Mouse (Mus musculus): ENCODE results near the gene Colgalt1.

The Colgalt1 gene

DNA sequence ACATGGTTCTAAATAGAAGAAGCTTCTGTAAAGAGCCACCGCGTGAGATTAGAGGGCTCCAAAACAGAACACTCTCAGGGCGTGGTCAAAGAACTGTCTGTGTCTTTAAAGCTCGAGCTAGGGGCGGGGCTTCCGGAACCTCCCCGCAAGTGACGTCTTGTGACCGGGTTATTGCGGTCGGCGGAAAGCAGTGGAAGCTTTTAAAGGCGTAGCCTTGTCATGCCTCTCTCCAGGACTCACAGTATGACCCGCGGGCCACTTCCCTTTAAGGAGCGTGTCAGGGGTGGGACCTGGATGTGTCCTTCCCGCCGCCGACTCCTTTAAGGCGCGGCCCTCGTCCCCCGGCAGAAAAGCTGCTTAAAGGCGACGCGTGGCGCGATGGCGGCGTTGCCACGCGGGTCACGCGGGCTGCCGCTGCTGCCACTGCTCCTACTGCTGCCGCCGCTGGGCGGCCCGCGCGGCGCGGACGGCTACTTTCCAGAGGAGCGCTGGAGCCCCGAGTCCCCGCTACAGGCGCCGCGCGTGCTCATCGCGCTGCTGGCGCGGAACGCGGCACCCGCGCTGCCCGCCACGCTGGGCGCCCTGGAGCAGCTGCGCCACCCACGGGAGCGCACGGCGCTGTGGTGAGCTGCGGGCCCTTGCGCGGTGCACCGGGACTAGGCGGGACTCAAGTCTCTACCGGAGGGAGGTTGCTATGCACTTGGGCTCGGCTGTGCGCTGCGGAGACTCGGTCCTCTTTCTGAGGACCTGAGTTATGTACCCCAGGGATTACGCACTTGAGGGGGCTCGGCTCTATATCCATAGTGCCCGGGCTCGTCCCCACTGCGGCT lies at the start of gene Colgalt1:
TSS of gene Colgalt1 (plus strand) at position 177 of the 830 bp plus-strand sequence.
- DNase-seq (ENCODE audit: low spot score in 2 of 2) = peak; percentile 76 to 92

DNA sequence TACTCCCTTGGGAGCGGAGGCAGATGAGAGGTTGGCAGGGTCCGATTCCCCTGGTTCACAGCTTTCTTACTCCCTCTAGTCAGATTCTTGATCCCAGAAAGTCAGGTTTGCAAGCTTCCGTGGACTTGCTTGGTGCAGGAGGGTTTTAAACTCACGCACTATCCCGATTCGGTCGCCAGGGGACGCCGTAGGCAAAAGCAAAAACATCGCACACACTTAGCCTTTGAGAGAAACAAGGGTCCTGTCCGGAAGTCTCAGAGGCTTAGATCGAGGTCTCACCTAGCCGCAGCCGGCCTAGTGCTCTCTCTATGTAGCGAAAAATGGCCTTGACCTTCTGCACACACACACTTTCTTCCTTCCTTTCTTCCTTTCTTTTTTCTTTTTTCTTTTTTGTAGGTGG lies 49.4 kb upstream of the Colgalt1 start:
- DNase-seq (ENCODE audit: low spot score in 2 of 2) = peak in 1 of 2 experiments; percentile 67

DNA sequence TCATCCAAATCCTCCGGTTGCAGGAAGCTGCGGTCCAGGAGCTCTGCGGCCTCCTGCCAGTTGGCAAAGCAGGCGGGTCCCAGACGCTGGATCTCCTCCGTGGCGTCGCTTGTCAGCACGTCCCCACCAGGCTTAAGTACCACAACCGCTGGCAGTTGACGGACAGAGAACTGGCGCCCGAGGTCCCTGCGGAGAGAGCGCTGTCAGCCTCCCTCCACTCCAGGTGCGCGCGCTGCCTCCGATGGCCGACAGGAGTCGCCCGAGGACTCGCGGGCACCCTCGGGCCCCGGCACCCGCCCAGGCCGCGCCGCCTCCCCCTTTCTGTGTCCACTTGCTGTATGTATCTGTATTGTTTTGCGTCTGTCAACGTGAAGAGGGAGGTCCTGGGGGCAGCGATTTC lies 48.0 kb upstream of the Colgalt1 start:
- peak; percentile 60 to 82 for DNase-seq (ENCODE audit: low spot score in 2 of 2)

DNA sequence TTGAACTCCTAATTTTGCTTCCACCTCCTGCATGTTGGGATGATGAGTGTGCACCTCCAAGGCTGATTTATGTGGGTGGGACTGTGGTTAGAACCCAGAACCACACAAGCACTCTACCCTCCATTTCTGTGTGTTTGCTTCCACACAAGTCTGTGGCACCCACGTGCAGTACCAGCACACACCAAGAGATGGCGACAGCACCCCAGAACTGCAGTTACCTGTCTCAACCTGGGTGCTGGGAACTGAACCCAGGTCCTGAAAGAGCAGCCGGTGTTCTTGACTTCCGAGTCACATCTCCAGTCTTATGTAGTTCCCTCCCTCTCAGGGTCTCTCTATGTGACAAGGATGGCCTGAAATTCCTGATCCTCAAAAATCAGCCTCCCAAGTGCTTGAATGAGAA lies 46.8 kb upstream of the Colgalt1 start:
- no peak for DNase-seq (ENCODE audit: low spot score in 2 of 2)

DNA sequence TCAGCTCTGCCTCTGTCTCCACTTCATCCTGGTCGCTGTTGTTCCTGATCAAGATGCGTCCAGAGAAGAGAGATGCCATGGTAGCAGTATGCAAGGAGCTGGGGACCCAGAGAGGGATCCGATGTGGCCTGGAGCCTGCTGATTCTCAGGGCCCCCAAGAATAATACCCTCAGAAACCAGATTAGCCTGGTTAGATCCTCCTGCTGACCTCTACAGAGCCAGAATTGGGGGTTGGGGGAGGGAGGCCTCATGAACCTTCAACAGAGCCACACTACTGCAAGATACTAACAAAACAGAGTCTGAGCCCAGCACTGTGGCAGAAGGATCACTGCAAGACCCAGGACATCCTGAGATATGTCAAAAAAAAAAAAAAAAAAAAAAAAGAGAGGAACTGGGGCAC lies 44.3 kb upstream of the Colgalt1 start, which contains the start of gene Nxnl1:
TSS of gene Nxnl1 (minus strand) at position 101 of the 400 bp plus-strand sequence.
- no peak for DNase-seq (ENCODE audit: low spot score in 2 of 2)

DNA sequence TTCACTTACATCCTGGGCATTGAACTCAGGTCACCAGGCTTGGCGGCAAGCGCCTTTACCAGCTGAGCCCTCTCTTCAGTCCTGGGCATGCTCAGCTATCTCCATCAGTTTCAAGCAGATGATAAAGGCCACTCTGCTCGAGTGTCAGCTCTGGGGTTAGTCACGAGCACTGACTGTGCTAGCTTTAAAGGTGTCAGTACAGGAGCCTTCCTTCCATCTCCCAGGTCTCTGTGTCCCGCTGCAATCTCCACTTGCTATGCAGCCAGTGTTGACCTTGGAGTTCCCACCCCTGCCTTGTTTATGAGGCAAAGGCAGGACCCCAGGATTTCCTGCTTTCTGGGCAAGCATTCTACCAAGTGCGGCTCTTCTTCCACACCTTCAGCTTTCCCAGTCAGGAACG lies 43.2 kb upstream of the Colgalt1 start:
- no peak for DNase-seq (ENCODE audit: low spot score in 2 of 2)

DNA sequence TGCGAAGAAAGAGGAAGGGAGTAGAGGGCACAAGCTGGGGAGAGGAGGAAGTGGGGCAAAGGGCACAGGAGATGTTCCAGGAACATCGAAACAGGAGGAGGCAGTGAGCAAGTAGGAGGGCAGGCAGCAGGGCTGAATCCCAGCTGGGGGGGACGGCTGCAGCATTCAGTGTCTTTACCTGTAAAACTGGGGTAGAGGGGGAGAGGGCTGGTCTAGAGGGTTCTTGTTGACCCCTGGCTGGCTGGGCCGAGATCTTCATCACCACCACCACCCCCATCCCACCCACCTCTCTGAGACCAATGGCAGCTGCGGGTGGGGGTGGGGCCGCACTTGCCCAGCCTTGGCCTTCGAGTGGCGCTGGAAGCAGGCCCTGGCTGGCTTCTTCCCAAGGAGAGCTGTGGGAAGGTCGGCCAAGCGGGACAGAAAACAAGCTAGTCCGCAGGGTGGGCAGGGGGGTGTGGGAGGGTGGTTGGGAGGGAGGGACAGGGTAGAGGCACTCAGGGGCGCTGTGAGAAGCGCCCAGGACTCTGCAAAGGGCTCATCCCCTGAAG lies 42.3 kb upstream of the Colgalt1 start, which contains the start of gene Slc27a1:
TSS of gene Slc27a1 (plus strand) at position 496 of the 551 bp plus-strand sequence.
- peak; percentile 54 to 90 for DNase-seq (ENCODE audit: low spot score in 2 of 2)

DNA sequence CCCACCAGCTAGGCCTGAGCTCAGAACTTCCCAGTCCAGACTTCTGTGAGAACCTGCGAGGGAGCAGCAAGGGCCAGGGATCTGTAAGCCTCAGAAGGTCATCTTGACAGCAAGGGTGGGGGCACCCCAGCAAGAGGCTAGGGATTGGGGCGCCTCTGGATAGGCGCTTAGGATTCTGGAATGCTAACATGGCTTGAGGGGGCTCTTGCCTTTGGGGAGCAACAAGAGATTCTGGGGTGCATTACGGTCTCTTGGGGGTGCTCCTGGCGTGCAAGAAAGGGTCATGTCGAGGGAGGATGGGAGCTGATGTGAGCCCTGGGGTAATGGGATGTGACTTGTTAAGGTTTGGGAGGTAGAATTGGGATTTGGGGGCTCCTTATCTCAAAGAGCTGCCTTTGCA lies 41.9 kb upstream of the Colgalt1 start:
- DNase-seq (ENCODE audit: low spot score in 2 of 2) = no peak

DNA sequence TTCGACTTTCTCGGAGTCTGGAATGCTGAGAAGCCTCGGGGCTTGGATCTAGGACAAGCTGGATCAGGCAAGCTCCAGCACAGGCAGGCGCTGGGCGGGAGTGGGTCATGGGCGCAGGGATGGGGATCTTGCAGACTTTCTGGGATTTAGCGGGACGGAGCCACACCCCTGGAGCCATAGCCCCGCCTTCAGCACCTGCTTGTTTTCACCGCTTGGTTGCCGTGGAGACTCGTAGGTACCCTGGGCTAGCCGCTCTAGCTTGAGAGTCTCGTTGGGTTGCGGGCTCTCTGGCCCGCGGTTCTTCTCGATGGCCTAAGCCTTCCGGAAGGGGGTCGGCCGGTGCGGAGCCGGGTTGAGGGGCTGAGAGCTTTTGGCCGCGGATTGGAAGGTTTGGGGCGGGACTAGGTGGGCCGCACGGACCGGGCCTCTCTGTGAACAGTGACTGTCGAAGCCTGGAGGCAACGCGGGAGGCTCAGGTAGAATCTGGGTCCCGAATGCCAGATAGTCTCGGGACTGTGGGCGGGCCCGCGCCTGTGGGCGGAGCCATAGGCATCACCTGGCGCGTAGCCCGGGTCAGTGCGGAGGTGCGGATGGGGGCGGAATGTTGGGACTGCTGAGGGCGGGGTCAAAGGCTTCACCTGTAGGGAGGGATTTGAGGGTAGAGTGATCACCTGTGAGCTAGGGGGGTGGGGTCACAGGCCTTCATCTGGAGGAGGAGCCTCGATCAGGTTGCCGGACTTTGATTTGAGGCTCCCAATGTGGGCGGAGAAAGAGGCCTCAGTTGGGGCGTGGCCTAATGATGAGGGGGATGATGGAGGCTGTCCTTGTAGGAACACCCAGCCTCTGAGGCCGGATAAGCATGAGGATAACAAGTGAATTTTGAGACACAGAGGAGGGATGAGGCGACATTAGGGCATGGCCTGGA lies 41.2 kb upstream of the Colgalt1 start:
- DNase-seq (ENCODE audit: low spot score in 2 of 2) = peak; percentile 63 to 86

DNA sequence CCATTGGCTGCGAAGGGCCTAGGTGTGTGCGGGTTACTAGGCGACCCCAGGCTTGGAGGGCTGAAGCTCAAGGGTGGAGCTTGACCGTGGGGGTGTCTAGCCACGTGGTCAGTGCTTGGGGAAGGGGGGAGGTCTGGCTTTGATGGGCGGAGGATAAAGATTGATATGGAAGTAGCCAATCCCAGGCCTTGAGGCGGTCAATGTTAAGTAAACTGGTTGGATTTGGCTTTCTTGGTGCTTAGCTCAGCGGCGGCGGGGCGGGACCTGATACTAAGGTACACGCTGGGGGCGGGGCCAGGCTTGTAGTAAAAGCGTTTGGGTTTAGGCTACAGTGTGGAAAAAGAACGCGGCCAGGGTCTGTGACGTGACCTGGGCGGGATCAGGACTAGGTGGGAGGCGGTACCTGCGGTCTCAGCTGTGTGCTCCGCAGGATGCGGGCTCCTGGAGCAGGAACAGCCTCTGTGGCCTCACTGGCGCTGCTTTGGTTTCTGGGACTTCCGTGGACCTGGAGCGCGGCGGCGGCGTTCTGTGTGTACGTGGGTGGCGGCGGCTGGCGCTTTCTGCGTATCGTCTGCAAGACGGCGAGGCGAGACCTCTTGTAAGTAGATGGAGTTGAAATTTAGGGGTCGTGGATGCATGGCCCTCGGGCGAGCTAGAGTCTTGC lies 40.4 kb upstream of the Colgalt1 start:
- peak in 1 of 2 experiments; percentile 81 for DNase-seq (ENCODE audit: low spot score in 2 of 2)

DNA sequence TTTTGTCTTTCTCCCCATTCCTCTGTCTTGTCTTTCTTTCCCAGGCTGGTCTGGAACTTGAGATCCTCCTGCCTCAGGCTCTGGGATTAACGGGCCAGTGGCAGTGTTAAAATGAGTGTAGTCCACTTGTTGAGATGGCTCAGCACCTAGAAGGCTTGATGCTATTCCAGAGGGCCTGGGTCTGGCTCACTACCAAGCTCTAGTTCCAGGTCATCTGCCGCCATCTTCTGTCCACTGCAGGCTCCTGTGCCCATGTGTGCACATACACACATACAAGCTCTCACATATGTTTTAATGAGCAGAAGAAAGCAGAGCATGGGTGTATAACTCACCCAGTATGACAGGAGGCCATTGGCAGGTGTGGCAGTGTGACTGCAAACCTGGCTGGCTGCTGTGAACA lies 38.7 kb upstream of the Colgalt1 start:
- no peak for DNase-seq (ENCODE audit: low spot score in 2 of 2)

DNA sequence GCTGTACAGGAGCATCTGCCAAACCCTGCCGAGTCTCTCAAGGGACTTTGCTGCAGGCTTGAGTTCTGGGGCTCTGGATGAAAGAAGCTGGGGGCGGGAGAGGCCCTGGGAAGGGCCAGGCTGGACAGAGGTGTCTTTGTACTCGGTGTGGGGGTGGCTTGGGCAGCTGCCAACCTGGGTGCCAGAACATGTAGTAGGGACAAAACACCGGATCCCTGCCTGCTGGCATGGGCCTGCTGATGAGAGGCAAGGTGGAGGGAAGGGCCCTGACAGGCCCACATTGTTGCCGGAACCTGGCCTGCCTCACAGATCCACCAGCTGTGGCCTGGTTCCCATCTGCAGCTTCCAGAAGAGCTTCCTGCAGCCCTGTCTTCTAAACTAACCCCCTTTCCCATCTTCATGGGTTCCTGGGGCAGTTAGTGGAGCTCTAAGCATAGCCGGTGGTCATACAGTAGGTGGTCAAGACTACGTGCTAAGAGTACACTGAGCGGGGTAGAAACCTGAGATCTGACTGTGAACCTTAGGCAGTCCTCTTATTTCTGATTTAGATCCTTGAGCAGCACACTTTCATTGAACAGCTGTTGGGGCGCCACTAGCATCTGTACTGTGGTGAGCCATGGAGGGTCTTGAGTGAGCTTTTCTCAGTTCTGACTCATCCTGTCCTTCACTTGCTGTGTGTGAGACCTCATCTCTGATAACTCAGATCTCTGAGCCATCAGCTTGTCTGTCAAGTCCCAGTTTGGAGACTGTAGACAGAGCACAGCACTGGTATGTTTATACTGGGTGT lies 37.8 kb upstream of the Colgalt1 start:
- DNase-seq (ENCODE audit: low spot score in 2 of 2) = peak; percentile 68 to 76

DNA sequence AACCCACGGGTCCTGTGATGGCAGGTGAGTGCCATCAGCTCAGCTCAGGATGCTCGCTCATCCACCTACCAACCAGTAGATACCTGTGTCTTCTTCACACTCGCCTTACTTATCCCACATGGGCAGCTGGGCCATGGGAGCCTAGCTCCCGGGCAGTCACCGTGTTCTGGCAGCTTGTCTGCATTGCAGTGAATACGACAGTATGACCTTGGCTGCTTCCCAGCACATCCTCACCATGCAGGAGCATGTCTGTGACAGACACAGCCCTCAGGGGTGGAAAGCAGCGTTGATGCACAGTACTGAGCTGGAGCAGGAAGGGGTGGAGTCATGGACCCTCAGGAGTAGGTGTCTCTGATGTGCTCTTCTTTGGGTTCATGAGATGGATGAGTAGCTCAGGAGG lies 36.4 kb upstream of the Colgalt1 start:
- no peak for DNase-seq (ENCODE audit: low spot score in 2 of 2)

DNA sequence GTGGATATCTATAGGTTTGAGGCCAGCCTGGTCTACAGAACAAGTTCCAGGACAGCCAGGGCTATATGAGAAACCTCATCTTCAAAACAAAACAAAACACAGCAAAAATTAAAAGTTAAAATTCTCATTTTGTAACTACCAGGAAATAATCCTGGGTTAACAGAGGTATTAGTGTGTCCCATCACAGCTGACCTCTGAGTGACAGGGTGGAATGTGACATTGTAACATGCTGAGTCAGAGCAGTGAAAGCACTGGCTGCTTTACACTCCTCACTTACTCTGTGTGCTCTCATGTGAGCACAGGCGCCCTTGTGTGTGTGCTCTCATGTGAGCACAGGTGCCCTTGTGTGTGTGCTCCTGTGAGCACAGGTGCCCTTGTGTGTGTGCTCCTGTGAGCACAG lies 35.8 kb upstream of the Colgalt1 start:
- DNase-seq (ENCODE audit: low spot score in 2 of 2) = no peak

DNA sequence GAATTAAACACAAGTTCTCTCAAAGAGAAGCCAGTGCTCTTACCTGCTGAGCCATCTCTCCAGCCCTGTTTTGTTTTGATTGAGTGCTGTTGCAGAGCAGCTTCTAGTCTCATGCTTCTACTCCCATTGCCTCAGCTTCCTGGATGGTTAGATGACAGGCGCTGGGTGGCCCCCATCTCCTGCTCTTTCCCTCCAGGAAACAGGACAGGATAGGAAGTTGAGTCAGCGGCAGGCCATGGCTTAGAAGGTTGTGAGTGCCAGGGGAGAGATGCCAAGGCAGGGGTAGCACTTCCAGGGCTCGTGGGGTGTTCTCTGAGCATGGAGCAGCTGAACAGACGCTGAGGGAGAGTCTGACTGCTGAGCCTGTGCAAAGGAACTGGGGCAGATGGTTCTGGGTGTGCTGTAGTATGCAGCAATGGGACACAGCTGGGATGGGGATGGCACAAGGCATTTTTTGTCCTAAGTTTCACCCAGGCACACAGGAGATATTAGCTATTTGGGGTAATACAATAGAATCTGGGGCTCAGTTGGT lies 32.9 kb upstream of the Colgalt1 start:
- DNase-seq (ENCODE audit: low spot score in 2 of 2) = no peak

DNA sequence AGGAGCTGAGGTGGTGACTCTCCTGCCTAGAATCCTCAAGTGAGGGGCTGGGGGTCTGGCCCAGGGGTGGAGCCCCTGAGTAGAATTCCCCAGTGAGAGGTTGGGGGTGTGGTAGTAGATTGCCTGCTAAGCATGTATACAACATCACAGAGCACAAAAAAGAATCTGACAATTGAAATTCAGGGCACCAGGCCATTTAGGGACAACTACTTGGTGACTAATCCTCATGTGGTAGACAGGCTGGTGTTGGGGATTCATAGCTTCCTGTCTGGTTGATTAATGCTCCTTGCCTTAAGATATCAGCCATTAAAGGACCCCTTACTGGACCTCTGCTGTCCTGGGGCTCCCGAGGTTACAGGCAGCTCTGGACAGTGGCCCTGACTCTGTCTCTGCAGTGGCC lies 31.8 kb upstream of the Colgalt1 start:
- no peak for DNase-seq (ENCODE audit: low spot score in 2 of 2)

DNA sequence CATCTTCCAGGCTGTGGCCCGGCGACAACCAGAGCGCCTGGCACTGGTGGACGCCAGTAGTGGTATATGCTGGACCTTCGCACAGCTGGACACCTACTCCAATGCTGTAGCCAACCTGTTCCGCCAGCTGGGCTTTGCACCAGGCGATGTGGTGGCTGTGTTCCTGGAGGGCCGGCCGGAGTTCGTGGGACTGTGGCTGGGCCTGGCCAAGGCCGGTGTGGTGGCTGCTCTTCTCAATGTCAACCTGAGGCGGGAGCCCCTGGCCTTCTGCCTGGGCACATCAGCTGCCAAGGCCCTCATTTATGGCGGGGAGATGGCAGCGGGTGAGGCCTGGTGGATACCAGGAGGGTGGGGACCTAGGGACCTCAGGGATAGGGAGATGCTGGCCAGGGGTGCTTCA lies 31.3 kb upstream of the Colgalt1 start:
- DNase-seq (ENCODE audit: low spot score in 2 of 2) = no peak

DNA sequence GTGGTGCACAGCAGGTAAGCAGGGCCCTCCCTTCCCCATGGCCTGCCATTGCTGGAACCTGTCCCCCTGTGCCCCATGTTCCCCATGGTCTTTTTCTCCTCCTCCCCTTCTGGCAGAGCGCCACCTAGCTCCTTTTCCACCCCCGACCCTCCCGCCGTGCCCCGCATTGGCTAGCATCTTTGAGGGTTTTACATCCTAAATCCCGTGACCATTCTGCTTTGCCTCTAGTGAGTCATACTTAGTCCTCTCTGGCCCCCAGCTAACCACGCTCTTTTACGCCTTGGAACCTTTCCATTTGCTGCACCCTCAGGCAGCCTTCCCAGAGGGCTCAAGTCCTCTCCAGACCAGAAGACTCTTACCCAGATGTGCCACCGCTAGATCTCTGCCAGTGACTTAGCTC lies 30.6 kb upstream of the Colgalt1 start:
- no peak for DNase-seq (ENCODE audit: low spot score in 2 of 2)

DNA sequence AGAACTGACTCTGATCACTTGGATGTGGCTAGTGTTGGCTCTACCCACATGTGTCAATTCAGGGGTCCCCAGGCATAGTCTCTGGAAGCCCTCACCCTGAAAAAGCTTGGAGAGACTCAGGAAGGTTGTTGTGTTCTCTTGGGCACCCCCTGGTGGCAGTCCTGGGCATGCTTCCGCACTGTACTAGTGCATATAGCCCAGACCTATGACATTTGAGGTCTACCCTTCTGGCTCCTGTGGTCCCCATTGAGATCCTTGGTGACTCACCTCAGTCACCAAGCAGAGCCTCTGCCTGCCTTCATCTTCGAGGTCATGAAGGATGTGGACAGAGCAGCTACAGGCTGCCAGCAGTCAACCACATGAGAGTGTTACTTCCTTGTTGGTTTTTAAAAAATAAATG lies 23.9 kb upstream of the Colgalt1 start:
- DNase-seq (ENCODE audit: low spot score in 2 of 2) = peak in 1 of 2 experiments; percentile 59

DNA sequence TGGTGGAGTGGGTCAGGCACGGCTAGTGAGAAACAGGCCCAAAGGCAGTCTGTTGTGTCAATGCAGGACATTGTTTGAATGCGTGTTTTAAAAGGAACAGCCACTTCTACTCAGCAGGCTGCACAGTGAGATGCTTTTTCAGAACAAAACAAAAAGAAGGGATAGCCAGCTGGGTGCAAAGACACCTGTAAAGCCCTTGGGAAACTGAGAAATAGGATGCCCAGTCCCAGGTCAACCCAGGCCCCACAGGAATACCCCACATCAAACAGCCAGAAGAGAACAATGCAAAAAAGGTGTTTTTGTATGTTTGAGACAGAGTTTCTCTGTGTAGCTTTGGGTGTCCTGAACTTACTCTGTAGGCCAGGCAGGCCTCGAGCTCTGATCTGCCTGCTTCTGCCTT lies 22.0 kb upstream of the Colgalt1 start:
- no peak for DNase-seq (ENCODE audit: low spot score in 2 of 2)

DNA sequence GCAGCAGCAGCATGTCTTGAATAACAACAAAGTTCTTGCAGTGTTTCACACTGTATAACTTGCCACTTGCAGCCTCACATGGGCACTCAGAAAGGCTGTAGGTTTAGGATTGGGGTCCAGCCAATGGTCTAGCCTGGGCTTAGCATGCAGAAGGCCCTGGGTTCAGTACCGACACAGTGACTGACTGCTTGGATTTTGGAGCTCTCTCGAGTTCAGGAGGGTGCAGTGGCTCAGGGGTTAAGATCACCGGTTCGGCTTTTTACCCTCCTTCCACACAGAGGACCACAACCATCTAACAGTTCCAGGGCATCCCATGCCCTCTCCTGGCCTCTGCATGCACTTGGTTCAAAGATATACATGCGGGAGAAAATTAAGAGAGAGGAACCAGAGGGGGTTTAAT lies 19.8 kb upstream of the Colgalt1 start:
- DNase-seq (ENCODE audit: low spot score in 2 of 2) = no peak
